Mouse (Mus musculus) CH12.LX (cell line): ENCODE results near the gene Rnf31. TPM values are rescaled to one million over a fixed set of nuclear protein-coding genes. Genes with fewer than 3 reads are reported as not detected.
A peak's percentile ranks its signal among the peaks of the same experiment; 100 is the strongest.

Source experiments
- DNase-seq: peaks from one replicate; pipeline ENCODE4 v3.0.0-alpha.2; 2013; ENCODE audit errors: extremely low read depth
- H3K27ac ChIP-seq: 2 replicates; pipeline ENCODE4 v1.5.1; 2012; ENCODE audit warnings: low read depth, mild to moderate bottlenecking, control low read depth, moderate library complexity; ENCODE audit not compliant: insufficient read depth
- H3K27me3 ChIP-seq: replicated peaks from 2 replicates; pipeline ENCODE3; 2012; ENCODE audit warnings: inconsistent platforms
- H3K36me3 ChIP-seq, 2 experiments: replicated peaks in 1 of 2; 2 replicates each; pipeline versions ENCODE3 to v1.6.1; 2012; ENCODE audit warnings: inconsistent platforms in 1 of 2, low read length in 1 of 2, mild to moderate bottlenecking in 1 of 2, mixed read lengths in 1 of 2, moderate library complexity in 1 of 2; ENCODE audit not compliant: control insufficient read depth in 1 of 2, insufficient read depth in 1 of 2
- H3K4me1 ChIP-seq, 2 experiments: 2 replicates each; pipeline ENCODE4 v1.6.1; 2012; ENCODE audit warnings: inconsistent platforms in 1 of 2, moderate library complexity in 1 of 2; ENCODE audit not compliant: insufficient read depth in 2 of 2, control insufficient read depth in 1 of 2
- H3K4me2 ChIP-seq: 2 replicates; pipeline ENCODE4 v1.6.1; 2012; ENCODE audit warnings: low read depth, mild to moderate bottlenecking, control low read depth; ENCODE audit not compliant: poor library complexity, insufficient read depth, severe bottlenecking
- H3K4me3 ChIP-seq, 3 experiments: fragments of 150-350 bp in 1 of 3; sonication (generic) in 1 of 3; replicated peaks in 1 of 3; 2 replicates each; pipeline versions ENCODE3 to v1.5.1; 2011 to 2012; ENCODE audit warnings: low read depth in 2 of 3, low read length in 2 of 3, mild to moderate bottlenecking in 2 of 3, moderate library complexity in 2 of 3, control low read depth in 1 of 3, improper control_type of control experiment in 1 of 3, inconsistent platforms in 1 of 3, mixed read lengths in 1 of 3; ENCODE audit not compliant: poor library complexity in 1 of 3
- H3K79me2 ChIP-seq: replicated peaks from 2 replicates; pipeline ENCODE4 v1.6.1; 2012; ENCODE audit warnings: mild to moderate bottlenecking, moderate library complexity; ENCODE audit not compliant: control insufficient read depth, poor library complexity, insufficient read depth, severe bottlenecking; ENCODE audit errors: extremely low read depth
- H3K9ac ChIP-seq: 2 replicates; pipeline ENCODE4 v1.6.1; 2012; ENCODE audit warnings: low read depth, mild to moderate bottlenecking, control low read depth, moderate library complexity; ENCODE audit not compliant: insufficient read depth
- H3K9me3 ChIP-seq: replicated peaks from 2 replicates; pipeline ENCODE3; 2012; ENCODE audit warnings: low read length, inconsistent platforms, mixed read lengths
- BHLHE40 ChIP-seq: IDR thresholded peaks from 2 replicates; pipeline ENCODE4 v1.6.1; 2011; ENCODE audit warnings: mild to moderate bottlenecking, low read depth, low read length, improper control_type of control experiment
- CHD1 ChIP-seq: IDR thresholded peaks from 2 replicates; pipeline ENCODE4 v1.6.1; 2012; ENCODE audit warnings: low read depth, low read length, improper control_type of control experiment, inconsistent platforms
- CTCF ChIP-seq, 2 experiments: IDR thresholded peaks in 1 of 2; conservative IDR thresholded peaks in 1 of 2; 2 replicates each; pipeline ENCODE4 v1.5.1; 2011 to 2012; ENCODE audit warnings: low read depth in 2 of 2, low read length in 2 of 2, improper control_type of control experiment in 1 of 2, inconsistent platforms in 1 of 2, mild to moderate bottlenecking in 1 of 2, moderate library complexity in 1 of 2
- ELF1 ChIP-seq: IDR thresholded peaks from 2 replicates; pipeline ENCODE4 v1.6.1; 2014; ENCODE audit warnings: low read depth, mild to moderate bottlenecking, inconsistent platforms, low read length, improper control_type of control experiment
- EP300 ChIP-seq: IDR thresholded peaks from 2 replicates; pipeline ENCODE4 v1.6.1; 2011; ENCODE audit warnings: low read length, improper control_type of control experiment
- ETS1 ChIP-seq: conservative IDR thresholded peaks from 2 replicates; pipeline ENCODE4 v1.6.1; 2012; ENCODE audit warnings: low read depth, mild to moderate bottlenecking, inconsistent platforms, low read length, improper control_type of control experiment, moderate library complexity
- GABPA ChIP-seq: IDR thresholded peaks from 2 replicates; pipeline ENCODE4 v1.6.1; 2012; ENCODE audit warnings: low read depth, low read length, improper control_type of control experiment, inconsistent platforms; ENCODE audit not compliant: insufficient replicate concordance
- HCFC1 ChIP-seq: IDR thresholded peaks from 2 replicates; pipeline ENCODE4 v1.6.1; 2012; ENCODE audit warnings: low read depth, mild to moderate bottlenecking, inconsistent platforms, low read length, improper control_type of control experiment
- IRF4 ChIP-seq: IDR thresholded peaks from 2 replicates; pipeline ENCODE4 v1.6.1; 2014; ENCODE audit warnings: low read depth, mild to moderate bottlenecking, inconsistent platforms, low read length, improper control_type of control experiment
- JUN ChIP-seq: IDR thresholded peaks from 2 replicates; pipeline ENCODE4 v1.6.1; 2011; ENCODE audit warnings: low read depth, mild to moderate bottlenecking, low read length, improper control_type of control experiment, moderate library complexity; ENCODE audit not compliant: insufficient read depth
- MAFK ChIP-seq: IDR thresholded peaks from 2 replicates; pipeline ENCODE4 v1.6.1; 2011; ENCODE audit warnings: low read length, improper control_type of control experiment; ENCODE audit not compliant: insufficient replicate concordance
- MAZ ChIP-seq: IDR thresholded peaks from 2 replicates; pipeline ENCODE4 v1.6.1; 2012; ENCODE audit warnings: low read depth, mild to moderate bottlenecking, inconsistent platforms, low read length, improper control_type of control experiment, moderate library complexity
- MEF2A ChIP-seq: IDR thresholded peaks from 2 replicates; pipeline ENCODE4 v1.6.1; 2014; ENCODE audit warnings: low read depth, mild to moderate bottlenecking, inconsistent platforms, low read length, improper control_type of control experiment, borderline replicate concordance
- MXI1 ChIP-seq: IDR thresholded peaks from 2 replicates; pipeline ENCODE4 v1.6.1; 2011; ENCODE audit warnings: mild to moderate bottlenecking, low read depth, low read length, improper control_type of control experiment
- MYC ChIP-seq: IDR thresholded peaks from 2 replicates; pipeline ENCODE4 v1.6.1; 2011; ENCODE audit warnings: low read depth, mild to moderate bottlenecking, improper control_type of control experiment, low read length
- NELFE ChIP-seq: IDR thresholded peaks from 2 replicates; pipeline ENCODE4 v1.6.1; 2011; ENCODE audit warnings: low read depth, low read length, improper control_type of control experiment
- NRF1 ChIP-seq: IDR thresholded peaks from 2 replicates; pipeline ENCODE4 v1.6.1; 2014; ENCODE audit warnings: low read depth, mild to moderate bottlenecking, inconsistent platforms, low read length, improper control_type of control experiment, moderate library complexity
- POLR2A ChIP-seq: IDR thresholded peaks from 2 replicates; pipeline ENCODE4 v1.6.1; 2011; ENCODE audit warnings: low read depth, mild to moderate bottlenecking, improper control_type of control experiment, low read length
- POLR2AphosphoS2 ChIP-seq: IDR thresholded peaks from 2 replicates; pipeline ENCODE4 v1.6.1; 2011; ENCODE audit warnings: low read depth, low read length, improper control_type of control experiment
- RAD21 ChIP-seq: IDR thresholded peaks from 2 replicates; pipeline ENCODE4 v1.6.1; 2011; ENCODE audit warnings: low read depth, mild to moderate bottlenecking, low read length, improper control_type of control experiment, moderate library complexity
- SIN3A ChIP-seq: IDR thresholded peaks from 2 replicates; pipeline ENCODE4 v1.6.1; 2012; ENCODE audit warnings: low read length, improper control_type of control experiment, inconsistent platforms
- SMC3 ChIP-seq: IDR thresholded peaks from 2 replicates; pipeline ENCODE4 v1.6.1; 2011; ENCODE audit warnings: low read depth, low read length, improper control_type of control experiment
- TBP ChIP-seq: conservative IDR thresholded peaks from 2 replicates; pipeline ENCODE4 v1.6.1; 2011; ENCODE audit warnings: low read depth, low read length, improper control_type of control experiment
- TCF12 ChIP-seq: IDR thresholded peaks from 2 replicates; pipeline ENCODE4 v1.6.1; 2014; ENCODE audit warnings: low read depth, mild to moderate bottlenecking, inconsistent platforms, low read length, improper control_type of control experiment
- UBTF ChIP-seq: IDR thresholded peaks from 2 replicates; pipeline ENCODE4 v1.6.1; 2012; ENCODE audit warnings: low read depth, mild to moderate bottlenecking, inconsistent platforms, low read length, improper control_type of control experiment, moderate library complexity
- USF1 ChIP-seq: IDR thresholded peaks from 2 replicates; pipeline ENCODE4 v1.6.1; 2014; ENCODE audit warnings: low read depth, mild to moderate bottlenecking, inconsistent platforms, low read length, improper control_type of control experiment
- ZC3H11A ChIP-seq: IDR thresholded peaks from 2 replicates; pipeline ENCODE4 v1.6.1; 2012; ENCODE audit warnings: low read depth, mild to moderate bottlenecking, inconsistent platforms, low read length, improper control_type of control experiment
- ZKSCAN1 ChIP-seq: IDR thresholded peaks from 2 replicates; pipeline ENCODE4 v1.6.1; 2012; ENCODE audit warnings: low read depth, inconsistent platforms, low read length, improper control_type of control experiment, borderline replicate concordance
- ZMIZ1 ChIP-seq: IDR thresholded peaks from 2 replicates; pipeline ENCODE4 v1.6.1; 2012; ENCODE audit warnings: low read depth, mild to moderate bottlenecking, inconsistent platforms, low read length, improper control_type of control experiment
- ZNF384 ChIP-seq: IDR thresholded peaks from 2 replicates; pipeline ENCODE4 v1.6.1; 2012; ENCODE audit warnings: low read depth, low read length, improper control_type of control experiment, inconsistent platforms
- dilution Hi-C: fragments of 300-500 bp; cut with MboI; formaldehyde crosslinking; loops from 2 replicates; pipeline ENCODE4 v1.14.3; 2020; ENCODE audit warnings: low sequenced_read_pairs; ENCODE audit not compliant: extremely low pct_unique_long_range_greater_than_20kb, extremely low pct_ligation_motif_present
- in situ Hi-C: fragments of 300-500 bp; cut with MboI; formaldehyde crosslinking; loops from 3 replicates; pipeline ENCODE4 v1.14.3; 2019; ENCODE audit warnings: low sequenced_read_pairs, low pct_ligation_motif_present, low pct_unique_long_range_greater_than_20kb, mixed read lengths
- polyA plus RNA-seq: library from polyadenylated mRNA; unstranded; fragments of >175 nt; gene quantifications from 2 replicates; pipeline ENCODE4 v1.2.1, GENCODE M21; 2012; ENCODE audit warnings: low read depth; ENCODE audit not compliant: insufficient read length
- total RNA-seq, 2 experiments: library from RNA; depleted of rRNA; stranded (reverse); fragments of 300-350 nt in 1 of 2; fragments of >200 nt in 1 of 2; gene quantifications; 2 replicates each; pipeline ENCODE4 v1.2.3; 2012 to 2014

Rnf31 gene
- total and polyA plus RNA-seq, 3 experiments, result 3.8 to 22.6 (median 15.9) TPM

DNA sequence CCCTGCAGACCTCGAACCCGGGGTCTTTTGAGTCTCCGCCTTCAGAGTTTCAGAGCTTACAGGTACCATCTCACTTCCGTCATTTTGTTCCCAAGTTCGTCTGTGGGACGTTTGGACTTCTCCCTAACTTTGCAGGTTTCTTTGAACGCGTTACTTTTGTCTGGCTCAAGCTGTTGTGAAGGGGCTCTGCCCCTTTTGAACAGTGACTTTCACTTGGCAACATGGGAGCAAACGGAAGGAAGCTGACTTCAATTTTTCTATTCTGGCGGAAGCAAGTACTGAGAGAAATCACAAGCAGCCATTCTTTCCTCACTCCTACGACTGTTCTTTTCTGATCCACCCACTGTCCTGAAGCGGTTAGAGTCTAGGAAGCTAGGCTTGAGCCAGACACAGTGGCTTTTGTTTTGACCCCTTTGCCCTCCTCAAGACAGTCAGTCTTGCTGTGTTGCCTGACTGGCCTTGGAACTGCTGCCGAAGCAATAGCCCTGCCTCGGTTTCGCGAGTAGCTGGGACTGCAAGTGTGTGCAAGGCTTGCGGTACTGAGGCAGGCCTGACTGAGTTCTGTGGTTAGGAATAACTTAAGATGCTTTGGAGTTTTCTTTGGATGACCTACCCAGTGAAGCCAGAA, 52.9 kb downstream of the Rnf31 start:
- Histone ChIP-seq H3K27ac (no peak overlapping the region; the same call in 1 of the 2 replicates), H3K9ac (peak overlapping the region; percentile 74), H3K9me3 (no peaks in the 10 kb centered on the region), H3K27me3 (no peaks in the 10 kb centered on the region), H3K36me3 (peaks cover 22 to 42% of the 10 kb centered on the region in 2 experiments), H3K4me1 (peaks cover 4 to 44% of the 10 kb centered on the region in 2 experiments; a peak in 2 of 4 replicates), H3K4me3 (peak overlapping the region; percentile 77 to 96 (median 93)), H3K79me2 (peaks cover 38% of the 10 kb centered on the region)
- in situ Hi-C loops (no loop called here), dilution Hi-C loops (no loop called here)
- DNase-seq, result peak; percentile 33
- TF ChIP-seq ETS1, result no peak
- TF ChIP-seq ZC3H11A, result no peak
- TF ChIP-seq SIN3A, result no peak
- TF ChIP-seq SMC3, result no peak
- TF ChIP-seq RAD21, result no peak
- TF ChIP-seq NELFE, result no peak
- no peak for TF ChIP-seq MAFK
- TF ChIP-seq MXI1, result no peak
- 0 out of 2 replicates have a peak, but pooled peaks have one; percentile 9 for TF ChIP-seq MYC
- TF ChIP-seq ELF1, result 0 out of 2 replicates have a peak, but pooled peaks have one; percentile 7
- TF ChIP-seq POLR2A, result peak; percentile 29; the same call in 1 of the 2 replicates
- TF ChIP-seq TCF12, result no peak
- TF ChIP-seq BHLHE40, result no peak
- no peak for TF ChIP-seq UBTF
- TF ChIP-seq HCFC1, result no peak
- no peak for TF ChIP-seq GABPA
- TF ChIP-seq MAZ, result no peak
- 0 out of 2 replicates have a peak, but pooled peaks have one; percentile 30 for TF ChIP-seq TBP
- no peak for TF ChIP-seq CTCF (conservative IDR thresholded peaks at IDR 0.05 in 1 of 2, IDR thresholded peaks at IDR 0.05 in 1 of 2; ENCODE audit: low read depth in 2 of 2, low read length in 2 of 2)
- TF ChIP-seq EP300, result no peak
- TF ChIP-seq CHD1, result no peak
- no peak for TF ChIP-seq JUN
- TF ChIP-seq, all 38 proteins: peak for 4
- H3K4me2 ChIP-seq, result peak overlapping the region; percentile 94

DNA sequence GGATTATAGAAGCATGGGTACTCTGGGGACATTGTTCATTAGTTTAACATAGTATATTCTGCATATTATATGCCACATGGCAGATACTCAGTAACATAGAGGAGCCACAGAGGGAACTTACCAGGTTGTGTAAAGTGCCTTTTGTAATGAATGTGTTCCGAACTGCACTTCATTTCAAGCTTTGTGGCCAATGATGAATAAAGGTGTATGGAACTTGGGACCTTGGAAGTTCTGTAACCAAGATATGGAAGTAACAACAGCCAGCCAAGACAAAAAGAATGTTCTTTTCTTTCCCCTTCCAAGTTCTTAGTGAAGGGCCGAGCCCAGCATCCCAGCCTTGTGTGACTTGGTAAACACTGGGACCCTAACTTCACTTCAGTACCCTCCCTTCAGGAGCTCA, 58.4 kb downstream of the Rnf31 start, which contains the start of gene Tssk4:
Tssk4 (plus strand) TSS at position 301 of the 400 bp plus-strand sequence.
- no peaks in the 10 kb centered on the region for H3K27me3 ChIP-seq
- TF ChIP-seq ZNF384 (no peak), MEF2A (no peak), USF1 (no peak), ZMIZ1 (no peak), SMC3 (no peak), ELF1 (no peak), JUN (no peak), RAD21 (no peak), IRF4 (no peak), CTCF (conservative IDR thresholded peaks at IDR 0.05 in 1 of 2, IDR thresholded peaks at IDR 0.05 in 1 of 2; ENCODE audit: low read depth in 2 of 2, low read length in 2 of 2) (no peak), ZKSCAN1 (no peak), MAZ (no peak), SIN3A (no peak), TCF12 (no peak), POLR2AphosphoS2 (no peak), NRF1 (no peak), GABPA (no peak), MAFK (no peak), TBP (no peak), HCFC1 (no peak)
- dilution Hi-C loops (no loop called here), in situ Hi-C loops (no loop called here)
- no peaks in the 10 kb centered on the region for H3K9me3 ChIP-seq
- no peak for DNase-seq
- H3K4me2 ChIP-seq, result no peak within 1 kb of the TSS
- H3K79me2 ChIP-seq, result peaks cover 7% of the 10 kb centered on the region
- peaks cover 4 to 15% of the 10 kb centered on the region in 2 experiments; a peak in 2 of 4 replicates for H3K4me1 ChIP-seq
- no peak within 1 kb of the TSS for H3K4me3 ChIP-seq
- H3K27ac ChIP-seq, result no peak within 1 kb of the TSS
- H3K9ac ChIP-seq, result no peak within 1 kb of the TSS
- peaks cover 3 to 19% of the 10 kb centered on the region in 2 experiments for H3K36me3 ChIP-seq
